Mouse (Mus musculus) cerebellum, adult 8-10 months (tissue): ENCODE data around the gene Zfp612.
"Not testable (repeated sequence)": the region's sequence is repeated elsewhere in the genome, so short reads cannot be mapped to it uniquely, and the experiment has no call there.

Experiments
- DNase-seq: peaks from one replicate; pipeline ENCODE4 v3.0.0; 2022

The Zfp612 gene

GRCm38 (mm10) chr8:110079282-110080221 lies at the start of gene Zfp612:
TSS of gene Zfp612 (plus strand) at chr8:110079746.
- peak; percentile 82 for DNase-seq

- DNase-seq: not testable (repeated sequence)
These were observed 45.8 kb upstream of the Zfp612 start for GRCm38 (mm10) chr8:110033771-110034170.

GRCm38 (mm10) chr8:110034331-110034730 lies 45.2 kb upstream of the Zfp612 start:
- DNase-seq: no peak

GRCm38 (mm10) chr8:110036156-110036555 lies 43.4 kb upstream of the Zfp612 start:
- DNase-seq: no peak

GRCm38 (mm10) chr8:110039216-110039615 lies 40.3 kb upstream of the Zfp612 start:
- no peak for DNase-seq

GRCm38 (mm10) chr8:110039659-110040058 lies 39.9 kb upstream of the Zfp612 start, which contains the start of gene Chst4:
TSS of gene Chst4 (minus strand) at chr8:110039740.
- no peak for DNase-seq

GRCm38 (mm10) chr8:110040509-110040908 lies 39.0 kb upstream of the Zfp612 start:
- DNase-seq: no peak

- DNase-seq: no peak
These were observed 28.3 kb upstream of the Zfp612 start for GRCm38 (mm10) chr8:110051208-110051607.

- DNase-seq: no peak
These were observed 21.3 kb upstream of the Zfp612 start for GRCm38 (mm10) chr8:110058207-110058606.

- DNase-seq: no peak
These were observed 15.4 kb upstream of the Zfp612 start for GRCm38 (mm10) chr8:110064161-110064560.

GRCm38 (mm10) chr8:110064606-110065365 lies 14.8 kb upstream of the Zfp612 start:
- DNase-seq: no peak

GRCm38 (mm10) chr8:110065676-110066075 lies 13.9 kb upstream of the Zfp612 start:
- no peak for DNase-seq

- no peak for DNase-seq
These were observed 9.8 kb upstream of the Zfp612 start for GRCm38 (mm10) chr8:110069706-110070105.

GRCm38 (mm10) chr8:110071600-110071999 lies 7.9 kb upstream of the Zfp612 start:
- DNase-seq: peak; percentile 47

- no peak for DNase-seq
These were observed 5.0 kb upstream of the Zfp612 start for GRCm38 (mm10) chr8:110074496-110074895.

- DNase-seq: no peak
These were observed 3.0 kb downstream of the Zfp612 start for GRCm38 (mm10) chr8:110082416-110083105.

- DNase-seq: no peak
These were observed 12.3 kb downstream of the Zfp612 start for GRCm38 (mm10) chr8:110091869-110092268.

- no peak for DNase-seq
These were observed 21.4 kb downstream of the Zfp612 start, which contains the start of gene Gm21964 for GRCm38 (mm10) chr8:110100907-110101306. TSS of gene Gm21964 (plus strand) at chr8:110101207.

GRCm38 (mm10) chr8:110101676-110102075 lies 22.1 kb downstream of the Zfp612 start:
- DNase-seq: no peak

- DNase-seq: no peak
These were observed 23.1 kb downstream of the Zfp612 start, which contains the start of gene Gm17720 for GRCm38 (mm10) chr8:110102653-110103052. TSS of gene Gm17720 (minus strand) at chr8:110102753.

GRCm38 (mm10) chr8:110119715-110120114 lies 40.2 kb downstream of the Zfp612 start:
- DNase-seq: peak; percentile 58

- peak; percentile 84 for DNase-seq
These were observed 51.0 kb downstream of the Zfp612 start for GRCm38 (mm10) chr8:110130537-110130936.

GRCm38 (mm10) chr8:110134236-110134635 lies 54.7 kb downstream of the Zfp612 start:
- no peak for DNase-seq
